Mouse (Mus musculus) heart, embryonic 15.5 days (tissue): ENCODE results near the gene Eml1. TPM values are rescaled to one million over a fixed set of nuclear protein-coding genes. Genes with fewer than 3 reads are reported as not detected.

Source experiments
- ATAC-seq: fragments of 200-750 bp; cut with Nextera tagmentation; replicated peaks from 2 replicates; pipeline ENCODE4 v1.8.0; 2017; ENCODE audit warnings: low read depth, moderate TSS enrichment; ENCODE audit not compliant: insufficient number of reproducible peaks, insufficient read depth, low FRiP score
- H3K27ac ChIP-seq: fragments of 300-500 bp; sonication (generic); 2 replicates; pipeline ENCODE4 v1.5.1; 2015; ENCODE audit warnings: mild to moderate bottlenecking, inconsistent platforms
- H3K27me3 ChIP-seq: fragments of 300-500 bp; sonication (generic); 2 replicates; pipeline ENCODE4 v1.6.1; 2015; ENCODE audit warnings: inconsistent platforms
- H3K36me3 ChIP-seq: fragments of 300-500 bp; sonication (generic); 2 replicates; pipeline ENCODE4 v1.6.1; 2015; ENCODE audit warnings: mild to moderate bottlenecking, inconsistent platforms
- H3K4me1 ChIP-seq: fragments of 300-500 bp; sonication (generic); replicated peaks from 2 replicates; pipeline ENCODE4 v1.6.1; 2015; ENCODE audit warnings: inconsistent platforms
- H3K4me2 ChIP-seq: fragments of 300-500 bp; sonication (generic); 2 replicates; pipeline ENCODE4 v1.6.1; 2015; ENCODE audit warnings: inconsistent platforms, mild to moderate bottlenecking, moderate library complexity
- H3K4me3 ChIP-seq: fragments of 300-500 bp; sonication (generic); 2 replicates; pipeline ENCODE4 v1.5.1; 2015; ENCODE audit warnings: mild to moderate bottlenecking, inconsistent platforms
- H3K9ac ChIP-seq: fragments of 300-500 bp; sonication (generic); 2 replicates; pipeline ENCODE4 v1.6.1; 2015; ENCODE audit warnings: mild to moderate bottlenecking, inconsistent platforms
- H3K9me3 ChIP-seq: fragments of 300-500 bp; sonication (generic); replicated peaks from 2 replicates; pipeline ENCODE4 v1.6.1; 2016; ENCODE audit warnings: inconsistent platforms
- WGBS: fragments of 180-500 bp; shearing (Covaris S2); methylation state at CpG from one replicate; pipeline ENCODE4 v1.1.7; 2015; ENCODE audit warnings: mixed read lengths; 5-methylcytosine and 5-hydroxymethylcytosine counted together
- polyA plus RNA-seq: library from polyadenylated mRNA; unstranded; fragments of >200 nt; fragmentation: Nextera tagmentation; extraction: Ambion mirVana; gene quantifications from 2 replicates; pipeline ENCODE4 v1.2.1, GENCODE M21; 2015

The Eml1 gene
- polyA plus RNA-seq, 1 experiment from 2014 or later, result 62.5 TPM

GRCm38 (mm10) chr12:108374689-108375088 lies 3.9 kb downstream of the Eml1 start:
- Histone ChIP-seq H3K4me3 (no peak overlapping the region), H3K36me3 (no peaks in the 10 kb centered on the region), H3K27ac (no peak overlapping the region), H3K4me1 (peaks cover 52% of the 10 kb centered on the region), H3K9ac (no peak overlapping the region), H3K9me3 (no peaks in the 10 kb centered on the region), H3K27me3 (no peaks in the 10 kb centered on the region), H3K4me2 (no peak overlapping the region)
- ATAC-seq, result no peak
- WGBS, result 78% methylated on average over 8 of the region's 8 CpGs

GRCm38 (mm10) chr12:108378379-108379133 lies 7.8 kb downstream of the Eml1 start:
- no peak overlapping the region for H3K9ac ChIP-seq
- H3K36me3 ChIP-seq, result no peaks in the 10 kb centered on the region
- H3K4me3 ChIP-seq, result no peak overlapping the region
- H3K27me3 ChIP-seq, result no peaks in the 10 kb centered on the region
- no peaks in the 10 kb centered on the region for H3K9me3 ChIP-seq
- H3K27ac ChIP-seq, result no peak overlapping the region
- ATAC-seq, result no peak
- 85% methylated on average over 13 of the region's 13 CpGs for WGBS
- peaks cover 15% of the 10 kb centered on the region for H3K4me1 ChIP-seq
- no peak overlapping the region for H3K4me2 ChIP-seq

GRCm38 (mm10) chr12:108386476-108387232 lies 15.9 kb downstream of the Eml1 start:
- peak; percentile 48 for ATAC-seq
- 26% methylated on average over 13 of the region's 13 CpGs for WGBS

GRCm38 (mm10) chr12:108389718-108390117 lies 19.0 kb downstream of the Eml1 start:
- Histone ChIP-seq H3K4me2 (no peak overlapping the region), H3K27me3 (no peaks in the 10 kb centered on the region), H3K4me1 (peaks cover 51% of the 10 kb centered on the region), H3K27ac (no peak overlapping the region), H3K9me3 (no peaks in the 10 kb centered on the region), H3K4me3 (no peak overlapping the region), H3K9ac (no peak overlapping the region), H3K36me3 (no peaks in the 10 kb centered on the region)
- ATAC-seq, result no peak
- 62% methylated on average over 3 of the region's 3 CpGs for WGBS

More at GRCm38 (mm10) chr12:108386476-108387232, 15.9 kb downstream of the Eml1 start:
- Histone ChIP-seq H3K27ac (peak overlapping the region; percentile 86), H3K4me1 (peaks cover 27% of the 10 kb centered on the region), H3K36me3 (no peaks in the 10 kb centered on the region), H3K4me3 (no peak overlapping the region), H3K27me3 (no peaks in the 10 kb centered on the region), H3K9me3 (no peaks in the 10 kb centered on the region), H3K4me2 (peak overlapping the region; percentile 36), H3K9ac (0 out of 2 replicates have a peak overlapping the region, but pooled peaks have one; percentile 6)

GRCm38 (mm10) chr12:108392254-108393044 lies 21.7 kb downstream of the Eml1 start:
- peak overlapping the region; percentile 61 for H3K27ac ChIP-seq
- H3K9ac ChIP-seq, result no peak overlapping the region
- no peaks in the 10 kb centered on the region for H3K36me3 ChIP-seq
- WGBS, result 56% methylated on average over 12 of the region's 12 CpGs
- H3K4me2 ChIP-seq, result 0 out of 2 replicates have a peak overlapping the region, but pooled peaks have one; percentile 5
- no peaks in the 10 kb centered on the region for H3K9me3 ChIP-seq
- H3K4me3 ChIP-seq, result no peak overlapping the region
- ATAC-seq, result no peak
- H3K4me1 ChIP-seq, result peaks cover 33% of the 10 kb centered on the region
- no peaks in the 10 kb centered on the region for H3K27me3 ChIP-seq

- no peaks in the 10 kb centered on the region for H3K36me3 ChIP-seq
- WGBS, result 44% methylated on average over 4 of the region's 4 CpGs
- peaks cover 27% of the 10 kb centered on the region for H3K4me1 ChIP-seq
- no peaks in the 10 kb centered on the region for H3K27me3 ChIP-seq
- no peak; the same call in 1 of the 2 replicates for ATAC-seq
- H3K9me3 ChIP-seq, result no peaks in the 10 kb centered on the region
- peak overlapping the region; percentile 14; the same call in 1 of the 2 replicates for H3K9ac ChIP-seq
- peak overlapping the region; percentile 61 for H3K27ac ChIP-seq
- H3K4me2 ChIP-seq, result 0 out of 2 replicates have a peak overlapping the region, but pooled peaks have one; percentile 5
- no peak overlapping the region for H3K4me3 ChIP-seq
Observed at GRCm38 (mm10) chr12:108393082-108393481, 22.3 kb downstream of the Eml1 start.

GRCm38 (mm10) chr12:108393637-108394036 lies 22.9 kb downstream of the Eml1 start:
- H3K9ac ChIP-seq, result peak overlapping the region; percentile 14; the same call in 1 of the 2 replicates
- H3K27ac ChIP-seq, result peak overlapping the region; percentile 61
- peak; percentile 78 for ATAC-seq
- no peak overlapping the region for H3K4me2 ChIP-seq
- no peaks in the 10 kb centered on the region for H3K9me3 ChIP-seq
- 56% methylated on average over 4 of the region's 4 CpGs for WGBS
- no peaks in the 10 kb centered on the region for H3K36me3 ChIP-seq
- peaks cover 27% of the 10 kb centered on the region for H3K4me1 ChIP-seq
- H3K4me3 ChIP-seq, result no peak overlapping the region
- H3K27me3 ChIP-seq, result no peaks in the 10 kb centered on the region

GRCm38 (mm10) chr12:108394534-108395284 lies 24.0 kb downstream of the Eml1 start:
- WGBS, result 90% methylated on average over 17 of the region's 17 CpGs
- no peak overlapping the region for H3K27ac ChIP-seq
- H3K4me1 ChIP-seq, result peaks cover 27% of the 10 kb centered on the region
- H3K4me3 ChIP-seq, result no peak overlapping the region
- no peaks in the 10 kb centered on the region for H3K9me3 ChIP-seq
- H3K27me3 ChIP-seq, result no peaks in the 10 kb centered on the region
- no peak overlapping the region for H3K4me2 ChIP-seq
- no peak for ATAC-seq
- no peak overlapping the region for H3K9ac ChIP-seq
- no peaks in the 10 kb centered on the region for H3K36me3 ChIP-seq

- Histone ChIP-seq H3K9ac (no peak overlapping the region), H3K9me3 (no peaks in the 10 kb centered on the region), H3K27me3 (no peaks in the 10 kb centered on the region), H3K36me3 (no peaks in the 10 kb centered on the region), H3K4me2 (no peak overlapping the region), H3K4me3 (no peak overlapping the region), H3K4me1 (peaks cover 27% of the 10 kb centered on the region), H3K27ac (no peak overlapping the region)
- no peak for ATAC-seq
- 84% methylated on average over 6 of the region's 6 CpGs for WGBS
Observed at GRCm38 (mm10) chr12:108395285-108395660, 24.5 kb downstream of the Eml1 start.

GRCm38 (mm10) chr12:108396081-108396947 lies 25.6 kb downstream of the Eml1 start:
- H3K4me2 ChIP-seq, result no peak overlapping the region
- H3K9me3 ChIP-seq, result no peaks in the 10 kb centered on the region
- no peak for ATAC-seq

More at GRCm38 (mm10) chr12:108396081-108396947, 25.6 kb downstream of the Eml1 start:
- no peak overlapping the region for H3K4me3 ChIP-seq
- no peaks in the 10 kb centered on the region for H3K27me3 ChIP-seq
- no peak overlapping the region for H3K9ac ChIP-seq
- 83% methylated on average over 11 of the region's 11 CpGs for WGBS
- H3K36me3 ChIP-seq, result no peaks in the 10 kb centered on the region
- no peak overlapping the region for H3K27ac ChIP-seq
- H3K4me1 ChIP-seq, result peaks cover 33% of the 10 kb centered on the region
